Mouse (Mus musculus): ENCODE measurements around the gene Dupd1.

The Dupd1 gene

DNA sequence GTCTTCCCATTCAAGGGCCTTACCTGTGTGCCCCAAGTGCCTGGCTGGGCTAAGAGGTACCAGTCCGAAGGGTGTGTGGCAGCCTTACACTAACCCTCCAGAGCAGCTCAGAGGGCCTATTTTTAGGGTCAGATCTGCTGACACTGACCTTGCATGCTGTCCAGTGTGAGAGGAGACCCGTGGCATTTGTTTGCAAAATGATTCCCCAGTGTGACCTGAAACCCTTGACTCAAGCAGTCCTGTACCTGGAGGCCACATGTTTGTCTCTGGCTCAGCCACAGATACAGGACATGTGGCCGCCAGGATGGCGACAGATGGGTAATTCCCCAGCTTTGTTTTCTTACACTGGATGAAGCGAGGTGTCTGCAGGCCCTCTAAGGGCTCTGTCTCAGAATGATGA lies at the start of gene Dupd1:
Gene Dupd1 (minus strand): TSS at position 91 of the 400 bp plus-strand sequence.
- DNase-seq (ENCODE audit: low spot score in 2 of 2) = no peak

GRCm38 (mm10) chr14:21763736-21764135 lies 49.4 kb upstream of the Dupd1 start:
- DNase-seq (ENCODE audit: low spot score in 2 of 2) = no peak

- no peak for DNase-seq (ENCODE audit: low spot score in 2 of 2)
Observed at GRCm38 (mm10) chr14:21761560-21761959, 47.2 kb upstream of the Dupd1 start.

GRCm38 (mm10) chr14:21753367-21753766 lies 39.0 kb upstream of the Dupd1 start:
- DNase-seq (ENCODE audit: low spot score in 2 of 2) = no peak

- no peak for DNase-seq (ENCODE audit: low spot score in 2 of 2)
Observed at GRCm38 (mm10) chr14:21752411-21752810, 38.0 kb upstream of the Dupd1 start.

DNA sequence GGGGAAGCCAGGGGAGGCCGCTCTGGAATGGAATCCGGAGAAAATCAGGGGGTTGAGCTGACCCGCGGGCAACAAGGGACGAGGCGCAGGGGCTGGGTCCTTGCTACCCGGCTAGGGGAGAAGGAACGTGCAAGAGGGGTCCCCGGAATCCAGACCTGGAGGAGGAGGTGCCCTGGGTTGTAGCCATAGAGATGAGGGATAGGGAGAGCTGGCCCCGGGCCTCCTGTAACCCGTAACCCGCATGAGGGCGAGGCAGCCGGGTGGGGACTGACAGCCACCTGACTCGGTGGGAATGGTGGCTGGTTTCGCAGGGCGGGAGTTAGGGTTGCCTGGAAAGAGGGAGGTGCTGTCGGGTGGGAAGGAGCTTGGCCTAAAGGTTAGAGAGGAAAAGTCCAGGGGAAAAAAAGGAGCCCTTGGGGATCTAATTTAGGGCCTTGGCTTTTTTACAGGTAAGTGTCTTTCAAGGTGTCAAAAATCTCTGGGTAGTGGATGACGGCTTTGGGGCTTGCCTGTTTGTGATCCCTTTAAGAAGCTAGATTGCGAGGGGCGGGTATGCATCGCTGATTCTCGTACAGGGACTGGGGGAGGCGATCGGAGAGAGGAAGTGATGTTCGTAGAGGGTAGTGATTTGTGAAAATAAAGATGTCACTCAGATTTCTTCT lies 36.6 kb upstream of the Dupd1 start, which contains the start of gene Dusp13:
Gene Dusp13 (minus strand): TSS at position 301 of the 662 bp plus-strand sequence.
- DNase-seq (ENCODE audit: low spot score in 2 of 2) = peak; percentile 36 to 39

DNA sequence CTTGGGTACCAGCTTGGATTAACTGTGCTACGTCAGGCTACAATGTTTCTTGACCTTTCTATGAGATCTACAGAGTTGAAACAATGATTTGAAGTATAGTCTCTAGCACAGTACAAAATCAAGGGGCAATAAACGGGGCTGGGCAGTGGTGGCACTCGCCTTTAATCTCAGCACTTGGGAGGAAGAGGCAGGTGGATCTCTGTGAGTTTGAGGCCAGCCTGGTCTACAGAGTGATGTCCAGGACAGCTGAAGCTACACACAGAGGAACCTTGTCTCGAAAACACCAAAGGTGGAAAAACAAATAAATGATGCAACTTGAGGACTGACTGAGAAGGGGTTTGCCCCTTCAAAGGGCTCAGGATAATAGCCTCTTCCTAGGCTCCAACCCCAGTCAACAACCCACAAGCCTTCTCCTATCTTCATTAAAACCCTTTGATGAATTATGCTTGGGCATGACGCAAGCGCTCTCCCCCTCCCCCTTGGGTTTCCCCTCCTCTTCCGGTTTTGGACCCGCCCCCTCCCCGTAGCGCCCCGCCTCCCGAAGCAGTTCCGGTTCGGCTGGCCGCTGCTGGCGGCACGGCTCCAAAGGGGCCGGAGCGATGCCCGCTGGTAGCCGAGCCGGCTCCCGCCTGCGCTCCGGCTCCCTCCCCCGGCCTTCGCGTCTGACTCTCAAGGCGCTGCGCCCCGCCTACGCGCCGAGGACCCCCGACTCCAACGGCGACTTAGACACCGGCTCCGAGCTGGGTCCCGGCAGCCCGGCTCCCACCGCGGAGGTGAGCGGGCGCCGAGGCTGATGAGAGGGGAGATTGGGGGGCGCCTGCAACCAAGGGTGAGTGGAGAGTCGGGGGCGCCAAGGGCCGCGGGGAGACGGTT lies 35.9 kb upstream of the Dupd1 start, which contains the start of gene Samd8:
Gene Samd8 (plus strand): TSS at position 524 of the 873 bp plus-strand sequence.
- DNase-seq (ENCODE audit: low spot score in 2 of 2) = peak; percentile 66 to 81

- DNase-seq (ENCODE audit: low spot score in 2 of 2) = peak in 1 of 2 experiments; percentile 38
Observed at GRCm38 (mm10) chr14:21748142-21748870, 33.9 kb upstream of the Dupd1 start.

- DNase-seq (ENCODE audit: low spot score in 2 of 2) = no peak
Observed at GRCm38 (mm10) chr14:21747436-21748141, 33.2 kb upstream of the Dupd1 start.

GRCm38 (mm10) chr14:21746846-21747245 lies 32.5 kb upstream of the Dupd1 start:
- no peak for DNase-seq (ENCODE audit: low spot score in 2 of 2)

GRCm38 (mm10) chr14:21746251-21746650 lies 31.9 kb upstream of the Dupd1 start:
- DNase-seq (ENCODE audit: low spot score in 2 of 2) = no peak

DNA sequence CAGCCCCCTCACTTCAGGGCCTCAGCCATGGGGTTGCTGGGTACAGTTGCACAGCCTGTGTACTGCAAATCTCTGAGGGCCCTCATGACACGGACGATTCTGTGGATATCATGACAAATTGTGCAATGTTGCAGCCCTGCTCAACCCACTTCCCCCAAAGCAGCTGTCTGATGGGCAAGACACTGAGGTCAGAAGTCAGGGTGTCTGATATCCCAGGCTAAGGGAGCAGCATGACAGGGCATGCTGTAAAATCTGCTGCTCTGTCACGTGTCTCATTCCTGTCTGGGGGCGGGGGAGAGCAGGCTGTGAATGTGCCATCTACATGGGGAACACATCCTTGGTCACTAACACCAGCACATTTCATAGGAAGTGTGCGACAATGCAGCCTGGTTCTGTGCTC lies 30.8 kb upstream of the Dupd1 start:
- DNase-seq (ENCODE audit: low spot score in 2 of 2) = no peak

- DNase-seq (ENCODE audit: low spot score in 2 of 2) = no peak
Observed at GRCm38 (mm10) chr14:21744169-21744568, 29.8 kb upstream of the Dupd1 start.

- DNase-seq (ENCODE audit: low spot score in 2 of 2) = no peak
Observed at GRCm38 (mm10) chr14:21742441-21742840, 28.1 kb upstream of the Dupd1 start.

- DNase-seq (ENCODE audit: low spot score in 2 of 2) = peak; percentile 29 to 77
Observed at GRCm38 (mm10) chr14:21741786-21742185, 27.4 kb upstream of the Dupd1 start.

GRCm38 (mm10) chr14:21741314-21741713 lies 26.9 kb upstream of the Dupd1 start:
- no peak for DNase-seq (ENCODE audit: low spot score in 2 of 2)

- no peak for DNase-seq (ENCODE audit: low spot score in 2 of 2)
Observed at GRCm38 (mm10) chr14:21740345-21740744, 26.0 kb upstream of the Dupd1 start.

DNA sequence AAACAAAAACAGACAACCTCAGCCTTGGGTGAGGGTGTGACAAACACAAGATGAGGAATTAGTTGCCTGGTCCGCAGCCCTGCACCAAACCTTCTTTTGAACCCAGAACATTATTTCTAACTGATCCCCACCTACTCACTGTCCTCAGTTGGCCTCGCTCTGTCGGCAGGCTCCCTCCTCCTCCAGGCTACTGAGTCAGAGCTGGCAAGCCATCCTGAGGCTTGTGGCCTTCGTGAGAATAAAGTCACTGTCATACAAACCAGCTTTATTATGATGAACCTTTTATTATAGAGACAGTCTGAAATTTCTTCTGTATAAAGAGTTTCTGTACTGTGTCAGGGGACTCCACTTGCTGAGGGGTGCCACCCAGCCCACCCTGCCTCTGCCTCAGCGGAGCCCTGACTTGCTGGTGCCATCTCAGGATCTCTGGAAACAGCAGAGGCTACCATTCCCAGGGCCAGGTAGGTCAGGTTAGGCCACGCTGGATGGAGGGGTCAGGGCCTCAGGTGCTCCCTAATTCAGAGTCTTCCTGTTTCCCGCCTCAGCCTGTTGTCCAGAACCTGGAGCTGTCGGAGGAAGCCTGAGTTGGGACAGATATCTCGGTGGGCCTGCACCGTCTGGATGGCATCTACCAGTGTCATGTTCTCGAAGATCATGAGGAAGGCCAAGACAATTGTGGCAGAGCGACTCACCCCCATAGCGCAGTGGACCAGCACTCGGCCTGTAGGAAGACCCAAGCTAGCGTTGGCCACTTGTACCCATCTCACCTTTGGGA lies 18.9 kb upstream of the Dupd1 start:
- no peak for DNase-seq (ENCODE audit: low spot score in 2 of 2)

- no peak for DNase-seq (ENCODE audit: low spot score in 2 of 2)
Observed at GRCm38 (mm10) chr14:21729936-21730335, 15.6 kb upstream of the Dupd1 start.

GRCm38 (mm10) chr14:21729031-21729732 lies 14.8 kb upstream of the Dupd1 start:
- DNase-seq (ENCODE audit: low spot score in 2 of 2) = no peak
